Mouse (Mus musculus): ENCODE measurements around the gene Ect2l.

The Ect2l gene

DNA sequence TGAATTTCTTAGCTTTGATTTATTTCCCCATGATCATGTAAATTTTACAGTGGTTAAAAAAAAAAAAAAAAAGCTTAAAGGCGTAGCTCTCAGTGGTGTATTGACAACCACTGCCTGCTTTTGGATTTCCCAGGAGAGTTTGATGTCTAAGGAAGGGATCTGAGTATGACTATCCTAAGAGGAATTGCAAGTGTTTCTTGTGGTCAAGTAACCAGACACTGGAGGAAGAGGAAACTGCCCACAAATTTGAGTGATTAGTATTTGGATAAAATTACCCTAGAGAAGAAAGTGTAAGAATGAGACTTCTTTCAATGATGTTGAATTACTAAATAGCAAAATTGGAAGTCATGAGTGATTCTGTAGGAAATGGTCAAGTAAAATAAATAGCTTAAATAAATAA lies 129.2 kb downstream of the Ect2l start:
- CTCF ChIA-PET: no interaction called here
